Mouse (Mus musculus) thymus, adult 2 months (tissue): Measurements from ENCODE around the gene Egfl6.

Experiments used
- CTCF ChIP-seq: fragments of 200-500 bp; IDR thresholded peaks from 2 replicates; pipeline ENCODE4 v1.5.1; 2012; ENCODE audit warnings: mild to moderate bottlenecking, control low read depth, low read length, moderate library complexity, borderline replicate concordance; ENCODE audit not compliant: control insufficient read depth, poor library complexity, insufficient read depth; ENCODE audit errors: extremely low read depth
- POLR2A ChIP-seq: fragments of 200-500 bp; IDR thresholded peaks from 2 replicates; pipeline ENCODE4 v1.6.1; 2012; ENCODE audit warnings: mild to moderate bottlenecking, low read length, control low read depth, moderate library complexity; ENCODE audit not compliant: control insufficient read depth, poor library complexity, insufficient read depth; ENCODE audit errors: extremely low read depth

DNA sequence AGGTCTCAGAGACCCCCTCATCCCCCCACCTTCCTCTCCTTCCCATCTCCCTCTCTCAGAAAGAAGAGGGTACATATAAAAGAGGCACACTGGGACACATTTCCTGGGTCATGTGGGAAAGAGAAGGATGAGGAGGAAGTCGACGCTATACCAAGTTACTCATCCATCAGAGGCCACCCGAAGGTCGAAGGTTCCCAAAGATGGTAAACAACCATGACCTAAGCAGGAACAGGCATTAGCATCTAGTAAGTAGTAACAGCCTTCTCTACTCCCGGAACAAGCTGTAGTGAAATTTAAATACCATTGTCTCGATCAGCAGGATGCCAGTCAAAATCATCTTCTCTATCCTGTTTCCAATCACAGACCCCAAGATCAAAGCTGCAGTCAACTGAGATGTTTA, 53.8 kb downstream of the Egfl6 start:
- TF ChIP-seq POLR2A (no peak), CTCF (no peak)
